Mouse (Mus musculus) heart, embryonic 16.5 days (tissue): ENCODE measurements at regions not wholly inside any gene's neighbourhood (a gene's known extent, or its start where the extent isn't known, plus 50 kb on each side); places are given as distances from the start of the nearest gene placed in this dataset.

Experiments
- ATAC-seq: fragments of 200-750 bp; cut with Nextera tagmentation; replicated peaks from 2 replicates; pipeline ENCODE4 v1.8.0; 2017; ENCODE audit warnings: moderate number of reproducible peaks; ENCODE audit not compliant: insufficient read depth, low FRiP score; ENCODE audit errors: extremely low read depth
- H3K27ac ChIP-seq: fragments of 300-500 bp; sonication (generic); 2 replicates; pipeline ENCODE4 v1.5.1; 2014; ENCODE audit warnings: mild to moderate bottlenecking, low read length, control low read depth, moderate library complexity
- H3K27me3 ChIP-seq: fragments of 300-500 bp; sonication (generic); 2 replicates; pipeline ENCODE4 v1.6.1; 2014; ENCODE audit warnings: low read length, mixed read lengths; ENCODE audit not compliant: control insufficient read depth, insufficient read depth
- H3K36me3 ChIP-seq: fragments of 300-500 bp; sonication (generic); 2 replicates; pipeline ENCODE4 v1.6.1; 2014; ENCODE audit not compliant: control insufficient read depth, insufficient read depth
- H3K4me1 ChIP-seq: fragments of 300-500 bp; sonication (generic); 2 replicates; pipeline ENCODE4 v1.6.1; 2014; ENCODE audit warnings: low read length, mixed read lengths; ENCODE audit not compliant: control insufficient read depth, insufficient read depth
- H3K4me2 ChIP-seq: fragments of 300-500 bp; sonication (generic); 2 replicates; pipeline ENCODE4 v1.6.1; 2014; ENCODE audit warnings: low read depth, mild to moderate bottlenecking, control low read depth, low read length
- H3K4me3 ChIP-seq: fragments of 300-500 bp; sonication (generic); 2 replicates; pipeline ENCODE4 v1.5.1; 2014; ENCODE audit warnings: mild to moderate bottlenecking, control low read depth, low read length
- H3K9ac ChIP-seq: fragments of 300-500 bp; sonication (generic); 2 replicates; pipeline ENCODE4 v1.6.1; 2014; ENCODE audit warnings: low read length, control low read depth
- H3K9me3 ChIP-seq: fragments of 300-500 bp; sonication (generic); replicated peaks from 2 replicates; pipeline ENCODE4 v1.6.1; 2016; ENCODE audit warnings: low read length; ENCODE audit not compliant: control insufficient read depth
- WGBS: fragments of 180-500 bp; shearing (Covaris S2); extraction: QIAGEN DNeasy Blood & Tissue Kit; methylation state at CpG from one replicate; pipeline ENCODE4 v1.1.7; 2014; 5-methylcytosine and 5-hydroxymethylcytosine counted together

- H3K9me3 ChIP-seq: no peaks in the 10 kb centered on the region; the same call in 1 of the 2 replicates
- no peaks in the 10 kb centered on the region for H3K27me3 ChIP-seq
- H3K4me1 ChIP-seq: peaks cover 5% of the 10 kb centered on the region; the same call in 1 of the 2 replicates
- H3K27ac ChIP-seq: no peak overlapping the region
- no peak overlapping the region for H3K4me3 ChIP-seq
- no peak overlapping the region for H3K4me2 ChIP-seq
- ATAC-seq: no peak
- H3K9ac ChIP-seq: no peak overlapping the region
- H3K36me3 ChIP-seq: no peaks in the 10 kb centered on the region
- 80% methylated on average over 6 of the region's 6 CpGs for WGBS
Observed at GRCm38 (mm10) chr12:70675846-70676245, 149.5 kb upstream of the Frmd6 start.

GRCm38 (mm10) chr12:70679701-70680425, 145.5 kb upstream of the Frmd6 start:
- H3K4me3 ChIP-seq: no peak overlapping the region
- no peaks in the 10 kb centered on the region for H3K27me3 ChIP-seq
- H3K9me3 ChIP-seq: no peaks in the 10 kb centered on the region; the same call in 1 of the 2 replicates
- peak; percentile 67 for ATAC-seq
- no peak overlapping the region for H3K4me2 ChIP-seq
- H3K27ac ChIP-seq: no peak overlapping the region
- no peaks in the 10 kb centered on the region for H3K36me3 ChIP-seq
- 56% methylated on average over 20 of the region's 20 CpGs for WGBS
- peak overlapping the region; percentile 41; the same call in 1 of the 2 replicates for H3K9ac ChIP-seq
- H3K4me1 ChIP-seq: peaks cover 10% of the 10 kb centered on the region

- no peak for ATAC-seq
- no peak overlapping the region for H3K27ac ChIP-seq
- H3K27me3 ChIP-seq: no peaks in the 10 kb centered on the region
- 75% methylated on average over 8 of the region's 8 CpGs for WGBS
- H3K9me3 ChIP-seq: no peaks in the 10 kb centered on the region; the same call in 1 of the 2 replicates
- no peak overlapping the region for H3K4me3 ChIP-seq
- H3K4me1 ChIP-seq: peaks cover 12% of the 10 kb centered on the region
- H3K4me2 ChIP-seq: no peak overlapping the region
- H3K36me3 ChIP-seq: no peaks in the 10 kb centered on the region
- no peak overlapping the region for H3K9ac ChIP-seq
Observed at GRCm38 (mm10) chr12:70681407-70681990, 143.8 kb upstream of the Frmd6 start.

GRCm38 (mm10) chr12:70684354-70684753, 141.0 kb upstream of the Frmd6 start:
- no peaks in the 10 kb centered on the region for H3K36me3 ChIP-seq

GRCm38 (mm10) chr12:70685432-70685831, 139.9 kb upstream of the Frmd6 start:
- ATAC-seq: no peak
- Histone ChIP-seq H3K4me1 (peaks cover 17% of the 10 kb centered on the region), H3K4me2 (no peak overlapping the region)

More at GRCm38 (mm10) chr12:70684354-70684753, 141.0 kb upstream of the Frmd6 start:
- peak overlapping the region; percentile 5 for H3K4me2 ChIP-seq
- H3K9me3 ChIP-seq: no peaks in the 10 kb centered on the region
- WGBS: 25% methylated on average over 9 of the region's 9 CpGs
- no peak overlapping the region for H3K4me3 ChIP-seq
- no peaks in the 10 kb centered on the region for H3K27me3 ChIP-seq
- peak; percentile 49 for ATAC-seq
- no peak overlapping the region for H3K9ac ChIP-seq
- peaks cover 22% of the 10 kb centered on the region for H3K4me1 ChIP-seq
- H3K27ac ChIP-seq: peak overlapping the region; percentile 20; the same call in 1 of the 2 replicates

GRCm38 (mm10) chr12:70686337-70686736, 139.0 kb upstream of the Frmd6 start:
- Histone ChIP-seq H3K4me2 (no peak overlapping the region), H3K4me3 (no peak overlapping the region), H3K9me3 (no peaks in the 10 kb centered on the region), H3K4me1 (peaks cover 17% of the 10 kb centered on the region), H3K27me3 (no peaks in the 10 kb centered on the region), H3K27ac (no peak overlapping the region), H3K9ac (no peak overlapping the region), H3K36me3 (no peaks in the 10 kb centered on the region)
- no peak for ATAC-seq
- WGBS: 79% methylated on average over 10 of the region's 10 CpGs

More at GRCm38 (mm10) chr12:70685432-70685831, 139.9 kb upstream of the Frmd6 start:
- no peak overlapping the region for H3K4me3 ChIP-seq
- H3K9me3 ChIP-seq: no peaks in the 10 kb centered on the region
- H3K27ac ChIP-seq: no peak overlapping the region
- WGBS: 84% methylated on average over 10 of the region's 10 CpGs
- no peak overlapping the region for H3K9ac ChIP-seq
- H3K27me3 ChIP-seq: no peaks in the 10 kb centered on the region
- no peaks in the 10 kb centered on the region for H3K36me3 ChIP-seq

GRCm38 (mm10) chr12:70686971-70687370, 138.3 kb upstream of the Frmd6 start:
- Histone ChIP-seq H3K9me3 (no peaks in the 10 kb centered on the region), H3K4me1 (peaks cover 17% of the 10 kb centered on the region), H3K4me2 (no peak overlapping the region), H3K36me3 (no peaks in the 10 kb centered on the region), H3K27me3 (no peaks in the 10 kb centered on the region), H3K9ac (no peak overlapping the region), H3K27ac (no peak overlapping the region; the same call in 1 of the 2 replicates), H3K4me3 (no peak overlapping the region)
- WGBS: 26% methylated on average over 12 of the region's 12 CpGs
- no peak; the same call in 1 of the 2 replicates for ATAC-seq

- Histone ChIP-seq H3K9ac (no peak overlapping the region), H3K36me3 (no peaks in the 10 kb centered on the region), H3K9me3 (peaks cover 3% of the 10 kb centered on the region; the same call in 1 of the 2 replicates), H3K27me3 (no peaks in the 10 kb centered on the region), H3K4me2 (no peak overlapping the region), H3K27ac (no peak overlapping the region), H3K4me1 (no peaks in the 10 kb centered on the region; the same call in 1 of the 2 replicates), H3K4me3 (no peak overlapping the region)
- ATAC-seq: no peak
- WGBS: 75% methylated on average over 5 of the region's 5 CpGs
Observed at GRCm38 (mm10) chr12:70695162-70695561, 130.2 kb upstream of the Frmd6 start.

- whole genome bisulfite sequencing: 74% methylated on average over 6 of the region's 6 CpGs
- no peak for ATAC-seq
Observed at GRCm38 (mm10) chr12:70696256-70696655, 129.1 kb upstream of the Frmd6 start.

More at GRCm38 (mm10) chr12:70696256-70696655, 129.1 kb upstream of the Frmd6 start:
- H3K36me3 ChIP-seq: no peaks in the 10 kb centered on the region
- no peaks in the 10 kb centered on the region for H3K27me3 ChIP-seq
- no peak overlapping the region for H3K4me2 ChIP-seq
- no peak overlapping the region for H3K27ac ChIP-seq
- peaks cover 3% of the 10 kb centered on the region; the same call in 1 of the 2 replicates for H3K9me3 ChIP-seq
- no peaks in the 10 kb centered on the region for H3K4me1 ChIP-seq
- H3K9ac ChIP-seq: no peak overlapping the region
- no peak overlapping the region for H3K4me3 ChIP-seq
